Mouse (Mus musculus) layer of hippocampus, postnatal 14 days (tissue): ENCODE measurements at regions not wholly inside any gene's neighbourhood (a gene's known extent, or its start where the extent isn't known, plus 50 kb on each side); places are given as distances from the start of the nearest gene placed in this dataset.
"Not testable (repeated sequence)": the region's sequence is repeated elsewhere in the genome, so short reads cannot be mapped to it uniquely, and the experiment has no call there.

ENCODE experiments used
- DNase-seq, 2 experiments: peaks; one replicate each; pipeline ENCODE4 v3.0.0; 2021 to 2022; ENCODE audit warnings: low spot score in 2 of 2, mixed read lengths in 1 of 2

DNA sequence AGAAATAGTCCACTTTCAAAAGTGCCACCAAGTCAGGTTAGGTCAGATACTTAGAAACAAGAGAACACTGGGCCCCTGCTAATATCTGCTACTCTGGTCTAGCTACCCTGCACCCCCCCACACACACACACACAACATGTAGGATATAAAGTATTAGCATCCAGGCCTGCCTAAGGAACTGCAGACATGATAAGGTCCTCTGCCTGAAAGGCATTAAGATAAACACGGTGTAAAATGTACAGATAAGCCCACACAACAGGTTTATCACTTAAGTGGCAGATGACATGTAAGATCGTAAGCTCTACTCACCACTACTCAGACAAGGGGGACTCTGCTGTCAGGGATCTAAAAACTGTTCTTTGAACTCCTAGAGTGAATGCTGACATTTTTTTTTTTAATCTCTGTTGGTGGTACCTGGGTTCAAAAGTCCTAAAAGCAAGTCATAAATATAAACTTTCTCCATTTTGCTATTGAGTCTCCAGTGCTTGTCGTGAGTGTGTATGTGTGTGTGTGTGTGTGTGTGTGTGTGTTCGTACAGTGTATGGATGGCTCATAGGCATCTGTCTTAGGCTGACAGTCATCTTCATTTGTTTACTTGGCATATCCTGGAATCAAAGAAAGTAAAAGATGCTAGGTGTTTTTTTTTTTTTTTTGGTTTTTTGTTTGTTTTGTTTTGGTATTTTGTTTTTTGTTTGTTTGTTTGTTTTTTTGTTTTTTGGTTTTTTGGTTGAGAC is 52.2 kb downstream of the Gm9817 start:
- no peak for DNase-seq

GRCm38 (mm10) chr13:45140616-45141015 is 62.1 kb downstream of the Gm9817 start:
- no peak for DNase-seq

- no peak for DNase-seq
These were observed 66.6 kb downstream of the Gm9817 start for GRCm38 (mm10) chr13:45145129-45145528.

DNA sequence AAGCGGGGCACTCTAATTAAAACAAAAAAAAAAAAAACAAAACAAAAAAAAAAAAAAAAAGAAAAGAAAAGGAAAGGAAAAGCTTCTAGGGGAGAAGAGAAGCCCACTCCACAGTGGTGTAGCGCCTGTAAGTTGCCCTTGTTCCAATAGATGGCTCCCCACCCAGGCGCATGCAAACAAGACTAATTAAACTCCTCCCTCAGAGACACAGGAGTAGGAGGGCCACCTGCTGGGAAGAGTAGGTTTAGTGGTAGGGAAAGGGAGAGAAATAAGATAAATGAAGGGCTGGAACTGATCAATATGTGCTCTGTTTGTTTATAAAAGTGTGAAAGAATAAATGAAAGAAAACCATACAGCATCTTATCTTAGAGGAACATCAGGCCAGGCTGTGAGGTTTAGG is 77.7 kb downstream of the Gm9817 start:
- DNase-seq = peak in 1 of 2 experiments; percentile 22

GRCm38 (mm10) chr13:45156982-45157381 is 78.5 kb downstream of the Gm9817 start:
- DNase-seq = no peak

DNA sequence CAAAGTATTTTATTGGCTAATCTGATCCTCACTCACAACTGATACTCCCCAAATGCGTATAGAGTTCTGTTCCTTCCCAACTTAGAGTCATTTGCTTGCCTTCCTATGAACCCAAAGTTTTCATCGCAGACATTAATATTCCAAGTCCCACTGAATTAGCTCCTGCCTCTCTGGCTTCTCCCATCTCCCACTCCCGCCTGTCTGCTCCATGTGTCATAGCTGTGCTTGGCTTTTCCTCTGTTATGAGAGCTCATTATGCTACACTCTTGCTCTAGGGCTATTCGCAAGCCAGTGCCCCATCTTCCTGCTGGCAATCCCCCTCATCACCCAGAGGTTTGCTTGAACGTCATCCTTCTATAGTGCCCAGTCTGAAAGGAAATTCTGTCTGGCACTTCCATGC is 81.8 kb downstream of the Gm9817 start:
- DNase-seq = peak in 1 of 2 experiments; percentile 56

DNA sequence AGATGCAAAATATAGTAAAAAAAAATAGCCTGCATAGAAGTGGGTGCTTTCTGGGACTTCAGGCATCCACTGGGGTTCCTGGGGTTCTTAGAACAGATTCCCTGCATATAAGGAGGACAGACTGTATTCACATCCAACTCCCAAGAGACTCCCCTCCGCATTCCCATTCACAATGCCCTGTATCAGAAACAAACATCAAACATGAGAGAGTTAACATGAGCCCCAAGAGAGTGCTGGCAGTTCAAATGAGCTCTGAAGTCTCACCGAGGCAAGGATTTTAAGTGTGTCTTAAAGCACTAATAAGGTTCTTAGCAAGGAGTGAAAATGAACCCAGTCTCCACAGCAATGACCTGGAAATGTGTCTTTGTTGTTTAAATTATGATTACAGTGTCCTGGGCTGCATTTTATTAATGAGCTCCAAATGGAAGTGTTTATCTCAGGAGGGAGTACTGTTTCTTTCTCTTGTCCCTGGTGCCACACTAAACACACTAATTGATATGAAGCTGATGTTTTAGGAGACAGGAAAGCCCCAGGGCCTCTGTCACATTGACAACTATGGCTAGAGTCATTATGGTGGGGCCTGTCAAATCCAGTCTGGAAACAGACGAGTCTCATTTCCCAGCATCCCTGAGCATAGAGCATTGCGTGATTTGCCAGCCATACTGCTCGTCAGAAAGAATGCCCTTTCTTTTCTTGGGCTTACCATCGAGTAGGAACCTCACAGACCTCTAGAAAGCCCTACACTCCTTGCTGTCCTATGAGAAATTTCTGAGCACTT is 85.7 kb downstream of the Gm9817 start:
- no peak for DNase-seq

DNA sequence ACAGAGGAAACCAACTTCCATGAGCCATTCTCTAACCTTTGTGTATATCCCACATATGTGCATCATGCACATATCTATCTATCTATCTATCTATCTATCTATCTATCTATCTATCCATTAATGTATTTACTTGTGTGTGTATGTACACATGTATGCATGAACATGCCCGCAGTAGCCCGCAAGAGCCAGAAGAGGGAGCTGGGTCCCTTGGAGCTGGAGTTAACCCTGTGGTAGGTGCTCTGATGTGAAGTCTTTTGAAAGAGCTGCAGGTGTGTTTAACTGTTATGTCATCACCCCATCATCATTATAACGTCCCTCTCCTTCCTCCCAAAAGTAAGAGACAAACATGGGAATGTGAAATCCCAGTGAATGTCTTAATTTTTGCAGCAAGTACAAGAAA is 86.7 kb downstream of the Gm9817 start:
- DNase-seq = no peak

GRCm38 (mm10) chr13:45169716-45170115 is 91.2 kb downstream of the Gm9817 start:
- DNase-seq = no peak

GRCm38 (mm10) chr13:45173139-45173538 is 94.6 kb downstream of the Gm9817 start:
- DNase-seq = no peak

- DNase-seq = not testable (repeated sequence)
These were observed 97.3 kb downstream of the Gm9817 start for GRCm38 (mm10) chr13:45175711-45176205.

- no peak for DNase-seq
These were observed 103.2 kb downstream of the Gm9817 start for GRCm38 (mm10) chr13:45181529-45182230.

GRCm38 (mm10) chr13:45189389-45189788 is 110.9 kb downstream of the Gm9817 start:
- no peak for DNase-seq

DNA sequence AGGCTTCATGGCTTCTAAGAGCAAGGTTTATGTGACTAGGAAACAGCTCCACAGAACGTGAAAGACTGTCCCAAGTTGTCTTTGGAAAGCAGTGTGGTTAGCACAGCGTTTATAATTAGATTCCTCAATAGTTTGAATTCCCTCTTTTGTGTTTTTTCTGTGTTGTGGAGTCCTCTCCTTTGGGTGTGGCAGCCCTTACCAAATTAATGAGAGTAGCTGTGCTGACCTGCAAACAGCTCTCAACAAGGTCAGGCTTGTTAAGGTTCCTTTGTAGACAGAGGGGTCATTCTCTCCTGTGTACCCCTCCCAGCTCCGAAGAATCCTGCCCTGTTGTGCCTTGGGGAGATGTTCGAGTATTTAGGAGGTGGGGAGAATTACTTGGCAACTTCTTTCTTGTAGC is 111.7 kb downstream of the Gm9817 start:
- DNase-seq = no peak

GRCm38 (mm10) chr13:45192079-45192478 is 113.6 kb downstream of the Gm9817 start:
- no peak for DNase-seq

- DNase-seq = no peak
These were observed 117.1 kb downstream of the Gm9817 start for GRCm38 (mm10) chr13:45195562-45195961.

DNA sequence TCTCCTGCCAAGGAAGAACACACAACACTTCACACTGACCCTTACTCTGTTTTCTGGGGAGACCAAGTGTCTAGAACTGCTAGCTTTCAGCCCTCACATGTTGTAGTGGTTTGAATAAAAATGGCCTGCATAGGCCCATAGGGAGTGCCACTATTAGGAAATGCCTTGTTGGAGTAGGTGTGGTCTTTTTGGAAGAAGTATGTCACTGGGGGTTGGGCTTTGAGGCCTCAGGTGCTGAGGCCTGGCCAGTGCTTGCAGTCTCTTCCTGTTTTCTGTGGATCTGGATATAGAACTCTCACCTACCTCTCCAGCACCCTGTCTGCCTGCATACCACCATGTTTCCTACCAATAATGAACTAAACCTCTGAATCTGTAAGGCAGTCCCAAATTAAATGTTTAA is 117.9 kb downstream of the Gm9817 start:
- DNase-seq = no peak

DNA sequence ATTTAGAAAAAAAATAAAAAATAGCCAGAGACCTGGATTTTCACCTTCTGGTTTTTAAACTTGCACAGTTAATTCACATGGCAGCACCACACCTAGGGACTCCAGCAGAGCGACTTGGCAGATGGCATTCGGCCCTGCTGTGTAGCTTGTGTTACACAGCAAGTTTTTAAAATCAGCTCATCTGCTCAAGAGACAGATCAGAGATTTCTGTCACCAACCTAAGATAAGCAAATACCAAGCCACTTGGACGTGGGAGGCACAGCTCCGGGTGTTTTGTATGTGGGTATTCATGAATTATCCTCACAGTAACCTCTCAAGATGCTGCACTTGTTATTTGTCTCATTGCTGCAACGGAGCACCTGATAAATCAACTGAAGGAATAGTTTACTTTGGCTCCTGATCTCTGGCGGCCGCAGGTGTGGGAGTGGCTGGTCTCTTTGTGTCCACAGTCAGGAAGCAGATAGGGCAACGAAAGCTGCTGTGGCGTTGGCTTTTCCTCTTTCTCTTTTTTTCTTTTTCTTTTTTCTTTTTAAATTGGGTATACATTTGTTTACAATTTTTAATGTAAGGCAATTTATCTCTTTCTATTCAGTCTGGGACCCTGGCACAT is 122.1 kb downstream of the Gm9817 start:
- no peak for DNase-seq

DNA sequence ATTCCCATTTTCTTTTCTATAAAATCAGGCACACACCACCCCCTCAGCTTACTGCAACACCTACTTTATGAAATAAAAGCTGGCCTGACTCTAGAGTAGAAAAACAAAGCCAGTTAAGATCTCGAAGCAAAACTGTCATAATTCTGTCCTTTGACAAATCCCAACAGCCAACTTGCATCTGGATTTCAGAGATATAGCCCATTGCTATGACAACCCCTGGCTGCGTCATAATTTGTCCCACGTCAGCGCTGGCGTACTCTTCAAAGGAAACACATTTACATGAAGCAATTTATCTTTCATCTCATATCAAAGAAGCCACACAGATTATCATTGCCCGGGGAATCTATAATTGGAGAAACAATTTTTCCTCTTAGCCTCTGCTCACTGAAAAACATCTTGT is 126.4 kb downstream of the Gm9817 start:
- peak in 1 of 2 experiments; percentile 33 for DNase-seq

GRCm38 (mm10) chr13:45208540-45209197 is 130.2 kb downstream of the Gm9817 start:
- no peak for DNase-seq

DNA sequence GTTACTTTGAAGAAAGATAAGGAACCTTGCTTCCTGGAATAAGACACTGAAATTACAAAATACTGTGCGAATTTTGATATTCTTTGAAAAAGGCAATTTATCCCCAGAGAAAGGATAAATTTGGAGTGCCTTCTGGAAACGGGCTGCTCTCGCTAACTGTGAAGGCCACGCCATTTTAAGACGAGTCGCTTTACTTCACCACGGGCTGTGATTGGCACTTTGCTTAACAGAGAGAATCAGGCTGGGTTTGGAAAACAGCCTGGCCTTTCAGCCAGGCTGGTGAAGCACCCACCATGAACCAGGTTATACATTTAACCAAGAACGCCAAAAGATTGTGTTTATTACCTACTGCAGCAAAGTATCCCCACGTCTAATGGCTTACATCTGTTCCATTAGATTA is 132.7 kb downstream of the Gm9817 start:
- no peak for DNase-seq
